Mouse (Mus musculus) A20 (cell line): Measurements from ENCODE around the gene Plekha4.
"Not testable (repeated sequence)": the region's sequence is repeated elsewhere in the genome, so short reads cannot be mapped to it uniquely, and the experiment has no call there.

ENCODE experiments used
- DNase-seq: peaks from one replicate; pipeline ENCODE4 v3.0.0-alpha.2; 2011; ENCODE audit warnings: low read depth, low spot score

The Plekha4 gene

DNA sequence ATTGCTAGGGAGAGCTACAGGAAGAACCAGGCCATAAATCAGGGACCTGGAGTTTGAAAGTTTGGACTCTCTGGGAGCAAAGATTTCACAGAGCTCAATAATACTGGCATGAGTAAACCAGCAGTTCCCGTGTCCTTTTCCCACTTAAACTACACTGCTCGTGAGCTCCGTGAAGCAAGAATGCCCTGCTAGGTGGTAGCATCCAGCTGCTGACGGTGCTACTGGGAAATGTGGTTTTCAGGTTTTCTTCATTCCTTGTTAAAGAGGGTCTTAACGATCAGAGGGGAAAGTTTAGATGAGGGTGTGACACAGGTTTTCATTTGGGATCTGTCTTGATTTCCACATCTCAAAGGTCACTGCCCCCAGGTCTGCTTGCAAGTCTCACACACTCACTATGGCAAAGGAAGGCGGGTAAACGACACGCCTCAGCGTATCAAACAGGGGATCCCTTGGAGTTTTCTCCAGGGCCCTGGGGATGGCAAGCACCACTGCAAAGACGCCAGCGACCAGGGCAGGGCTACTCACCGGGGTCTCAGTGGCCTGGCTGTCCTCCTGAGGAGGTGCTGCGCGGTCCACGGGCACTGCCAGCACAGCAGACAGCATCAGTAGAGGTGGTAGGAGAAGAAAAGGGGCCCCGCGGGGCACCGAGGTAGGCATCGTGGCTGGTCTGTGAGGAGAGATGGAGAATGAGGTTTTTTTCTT is 16.8 kb upstream of the Plekha4 start:
- no peak for DNase-seq

DNA sequence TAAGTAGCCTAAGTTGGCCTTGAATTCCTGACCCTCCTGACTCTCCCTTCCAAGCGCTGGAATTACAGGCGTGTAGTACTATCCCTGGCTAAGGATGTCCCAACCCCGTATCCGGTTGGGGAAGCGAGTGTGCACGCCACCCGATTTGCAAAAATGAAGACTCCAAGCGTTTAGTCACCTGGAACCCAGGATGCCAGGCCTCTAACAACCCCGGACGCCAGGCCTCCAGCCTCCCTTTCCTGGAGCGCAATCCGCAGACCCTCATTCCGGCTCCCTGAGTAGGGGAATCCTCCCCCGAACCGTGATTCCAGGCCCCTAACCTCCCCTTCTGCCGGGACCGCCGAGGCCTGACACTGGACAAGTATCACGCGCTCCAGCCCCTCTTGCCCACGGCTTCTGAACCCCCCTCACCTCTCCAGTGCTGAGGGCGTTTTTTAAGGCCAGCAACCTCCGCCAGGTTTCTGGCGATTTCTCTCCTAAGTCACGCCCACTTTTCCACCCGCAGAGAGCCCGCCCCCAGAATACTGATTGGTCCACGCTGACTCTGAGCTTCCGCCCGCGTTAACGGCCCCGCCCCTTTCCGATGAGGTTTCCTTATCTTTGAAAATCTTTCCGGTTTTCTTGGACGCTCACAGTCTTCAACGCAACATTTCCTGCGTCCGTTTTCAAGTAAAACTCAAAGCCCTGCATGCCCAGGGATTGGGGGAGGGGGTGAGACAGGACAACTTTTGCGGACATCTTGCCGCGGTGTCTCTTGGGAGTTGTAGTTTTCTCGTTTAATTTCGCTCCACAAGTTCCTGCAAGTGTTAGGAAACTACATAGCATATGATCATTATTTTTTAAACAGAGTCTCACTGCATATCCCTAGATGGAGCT is 16.0 kb upstream of the Plekha4 start, which contains the start of gene Nucb1:
Nucb1 (minus strand) TSS at position 495 of the 876 bp plus-strand sequence.
- peak; percentile 92 for DNase-seq

DNA sequence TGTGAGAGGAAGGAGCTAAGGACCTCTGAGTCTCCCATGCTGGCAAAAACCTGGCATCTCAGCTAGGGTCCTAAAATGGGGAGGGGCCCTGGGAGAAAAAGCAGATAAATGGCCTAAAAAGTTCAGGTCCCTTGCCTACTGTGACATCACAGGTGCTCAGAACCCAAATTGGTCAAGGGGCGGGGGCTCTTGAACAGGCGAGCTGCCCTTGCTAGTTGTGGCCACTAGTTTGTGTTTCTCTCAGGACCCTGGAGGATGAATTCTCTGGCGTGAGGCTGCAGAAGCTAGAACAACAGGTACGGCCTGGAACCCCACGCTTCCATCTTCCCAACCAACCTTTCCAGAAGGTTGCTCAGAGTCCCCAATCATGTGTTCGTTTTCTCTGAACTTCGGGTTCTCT is 11.7 kb upstream of the Plekha4 start:
- no peak for DNase-seq

DNA sequence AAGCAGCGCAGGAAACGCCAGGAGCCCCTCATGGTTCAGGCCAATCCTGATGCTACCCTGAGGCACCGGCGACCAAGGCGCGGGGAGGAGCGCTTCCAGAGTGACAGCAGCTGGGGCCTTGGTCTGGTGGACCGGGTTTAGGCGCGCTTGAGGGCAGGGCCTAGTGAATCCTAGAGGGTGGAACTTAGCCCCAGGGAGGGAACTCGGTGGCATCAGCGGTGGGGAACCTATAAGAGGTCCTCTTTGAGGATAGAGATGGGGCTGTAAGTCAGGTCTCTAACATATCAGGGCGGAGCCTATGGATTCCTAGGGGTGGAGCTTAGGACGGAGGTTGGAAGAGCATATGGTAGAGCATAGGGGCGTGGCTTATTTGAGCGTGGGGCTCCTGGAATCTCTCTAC is 10.7 kb upstream of the Plekha4 start:
- DNase-seq: no peak

DNA sequence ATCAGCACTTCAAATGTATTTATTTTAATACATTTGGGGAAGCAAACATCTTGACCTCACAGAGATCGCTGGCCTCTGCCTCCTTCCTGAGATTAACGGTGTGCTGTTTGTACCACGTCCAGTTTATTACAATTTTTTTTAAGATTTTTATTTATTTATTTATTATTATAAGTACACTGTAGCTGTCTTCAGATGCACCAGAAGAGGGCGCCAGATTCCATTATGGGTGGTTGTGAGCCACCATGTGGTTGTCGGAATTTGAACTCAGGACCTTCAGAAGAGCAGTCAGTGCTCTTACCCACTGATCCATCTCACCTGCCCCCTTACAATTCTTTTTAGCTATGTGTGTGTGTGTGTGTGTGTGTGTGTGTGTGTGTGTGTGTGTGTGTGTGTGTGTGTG is 9.3 kb upstream of the Plekha4 start:
- not testable (repeated sequence) for DNase-seq

DNA sequence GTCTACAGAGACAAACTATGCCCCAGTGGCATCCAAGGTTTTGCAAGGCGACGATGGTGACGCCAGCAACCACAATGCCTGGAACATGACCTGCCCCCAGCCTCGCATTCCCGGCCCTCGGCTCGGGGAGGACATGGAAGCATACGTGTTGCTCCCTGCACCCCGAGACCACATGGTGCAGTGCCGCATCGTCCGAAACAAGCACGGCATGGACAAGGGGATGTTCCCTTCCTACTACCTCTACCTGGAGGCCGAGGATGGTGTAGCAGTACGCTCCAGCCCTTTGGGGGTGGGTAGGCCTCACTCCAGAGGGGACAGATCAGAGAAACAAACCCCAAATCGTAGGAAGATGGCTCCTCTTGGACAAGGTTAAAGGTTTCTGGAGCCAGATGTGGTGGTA is 7.5 kb upstream of the Plekha4 start:
- no peak for DNase-seq

DNA sequence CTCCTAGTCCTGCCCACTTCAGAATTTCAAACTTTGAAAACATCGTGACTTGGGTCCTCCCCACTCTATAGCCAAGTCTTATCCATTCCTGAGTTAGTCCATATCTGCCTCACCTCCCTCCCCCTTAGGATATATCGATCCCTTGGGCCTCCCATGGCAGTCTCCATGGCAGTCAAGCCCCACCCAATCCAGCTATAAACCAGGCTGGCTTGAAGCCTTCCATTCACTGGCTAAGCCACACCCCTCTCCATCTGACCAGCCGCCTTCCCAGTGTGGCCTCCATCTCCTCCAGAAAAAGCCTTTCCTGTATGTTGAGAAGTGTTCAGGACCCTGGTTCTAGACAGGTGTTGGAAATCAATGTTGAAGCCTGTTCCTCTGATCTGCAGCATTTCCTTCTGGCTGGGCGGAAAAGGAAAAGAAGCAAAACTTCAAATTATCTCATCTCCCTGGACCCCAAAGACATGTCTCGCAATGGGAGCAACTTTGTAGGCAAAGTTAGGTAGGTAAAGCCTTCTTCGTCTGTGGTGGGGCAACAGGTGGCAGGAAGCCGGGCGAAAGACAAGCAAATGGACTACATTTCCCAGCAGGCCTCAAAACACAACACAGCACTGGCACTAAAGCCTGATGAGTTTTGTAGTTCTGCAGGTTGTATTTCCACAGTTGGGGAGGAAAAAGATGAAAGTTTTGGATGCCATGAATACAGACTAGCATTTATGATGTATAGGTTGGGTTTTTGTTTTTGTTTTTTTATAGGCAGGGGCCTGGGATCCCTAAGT is 6.6 kb upstream of the Plekha4 start:
- peak; percentile 41 for DNase-seq

DNA sequence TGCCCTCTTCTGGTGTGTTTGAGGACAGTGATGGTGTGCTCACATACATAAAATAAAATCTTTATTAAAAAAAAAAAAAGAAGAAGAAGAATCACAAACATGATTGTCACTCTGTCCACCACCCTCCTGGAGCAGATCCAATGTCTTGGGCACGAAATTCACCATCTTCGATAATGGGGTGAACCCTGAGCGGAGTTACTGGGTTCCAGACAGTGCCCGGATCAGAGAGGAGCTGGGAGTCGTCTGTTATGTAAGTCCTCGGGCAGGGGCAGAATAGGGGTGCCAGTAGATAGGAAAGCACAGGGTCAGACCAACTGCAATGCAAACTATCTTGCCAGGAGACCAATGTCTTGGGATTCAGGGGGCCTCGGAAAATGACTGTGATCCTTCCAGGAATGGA is 5.5 kb upstream of the Plekha4 start:
- DNase-seq: no peak

DNA sequence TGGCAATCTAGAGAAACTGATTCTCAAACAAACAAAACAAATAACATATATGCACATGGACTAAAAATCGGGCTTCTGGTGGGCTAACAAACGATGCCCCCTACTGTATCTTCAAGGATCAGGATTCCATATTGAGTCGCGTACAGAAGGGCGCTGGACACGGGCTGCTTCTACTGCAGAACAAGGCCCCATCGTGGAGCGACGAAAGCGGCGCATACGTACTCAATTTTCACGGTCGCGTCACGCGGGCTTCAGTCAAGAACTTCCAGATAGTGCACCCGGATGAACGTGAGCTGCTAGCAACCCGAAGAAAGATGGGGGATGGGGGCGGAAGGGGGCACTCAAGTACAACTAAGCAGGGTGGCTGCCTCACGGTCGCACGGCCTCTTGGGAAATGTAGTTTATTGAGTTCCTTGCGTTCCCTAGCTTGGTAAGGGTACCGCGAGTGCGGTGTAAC is 4.4 kb upstream of the Plekha4 start:
- peak; percentile 97 for DNase-seq

DNA sequence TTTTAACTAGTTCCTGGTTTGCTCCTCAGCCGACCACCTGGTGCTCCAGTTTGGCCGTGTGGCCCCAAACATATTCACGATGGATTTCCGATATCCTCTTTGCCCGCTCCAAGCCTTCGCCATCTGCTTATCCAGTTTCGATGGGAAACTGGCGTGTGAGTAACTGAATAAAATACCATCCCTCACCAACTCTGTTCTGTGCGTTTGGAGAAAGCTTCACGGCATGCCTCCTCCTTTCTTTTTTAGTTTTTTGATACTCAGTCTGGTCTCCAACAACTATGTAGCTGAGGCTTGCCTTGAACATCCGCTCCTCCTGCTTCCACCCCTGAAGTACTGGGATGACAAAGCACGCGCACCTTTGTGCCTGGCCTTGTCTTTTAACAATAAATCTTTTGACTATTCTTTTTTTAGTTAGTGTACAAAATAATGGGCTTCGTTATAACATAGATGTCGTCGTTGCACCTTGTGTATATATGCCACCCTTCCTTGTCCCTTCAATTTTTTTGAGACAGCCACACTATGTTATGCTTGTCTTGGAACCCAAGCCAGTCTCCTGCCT is 3.9 kb upstream of the Plekha4 start:
- DNase-seq: no peak

DNA sequence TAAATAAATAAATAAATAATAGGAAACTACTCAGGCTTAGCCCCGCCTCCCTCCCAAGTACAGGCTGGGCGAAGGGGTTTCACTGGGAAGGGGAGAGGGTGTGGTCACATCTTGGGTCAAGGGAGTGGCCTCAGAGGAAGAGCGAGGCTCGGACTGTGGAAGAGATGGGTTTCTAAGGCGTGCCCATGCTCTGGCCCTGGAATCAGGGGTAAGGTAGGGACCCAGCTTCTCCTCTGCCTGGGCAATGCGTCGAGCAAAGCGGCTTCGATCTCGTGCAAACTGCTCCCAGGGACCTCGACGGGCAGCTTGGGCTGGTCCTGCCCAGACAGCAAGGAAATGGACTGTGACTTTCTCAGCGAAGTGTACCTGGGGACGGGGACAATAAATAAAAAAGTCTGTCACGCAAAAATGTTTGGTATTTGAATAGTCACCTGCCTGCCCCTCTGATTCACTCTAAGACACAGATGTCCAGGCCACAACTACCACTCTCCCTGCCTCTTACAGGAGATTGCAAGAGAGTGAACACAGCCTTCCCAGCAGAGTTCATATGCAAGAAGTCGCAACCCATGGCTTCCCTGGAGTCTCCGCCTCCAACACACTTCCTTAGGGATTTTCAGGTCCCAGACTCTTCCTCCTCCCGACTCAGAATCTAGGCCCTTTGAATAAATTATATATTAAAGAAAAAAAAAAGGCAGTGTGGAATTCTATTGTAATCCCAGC is 3.0 kb upstream of the Plekha4 start:
- no peak for DNase-seq

DNA sequence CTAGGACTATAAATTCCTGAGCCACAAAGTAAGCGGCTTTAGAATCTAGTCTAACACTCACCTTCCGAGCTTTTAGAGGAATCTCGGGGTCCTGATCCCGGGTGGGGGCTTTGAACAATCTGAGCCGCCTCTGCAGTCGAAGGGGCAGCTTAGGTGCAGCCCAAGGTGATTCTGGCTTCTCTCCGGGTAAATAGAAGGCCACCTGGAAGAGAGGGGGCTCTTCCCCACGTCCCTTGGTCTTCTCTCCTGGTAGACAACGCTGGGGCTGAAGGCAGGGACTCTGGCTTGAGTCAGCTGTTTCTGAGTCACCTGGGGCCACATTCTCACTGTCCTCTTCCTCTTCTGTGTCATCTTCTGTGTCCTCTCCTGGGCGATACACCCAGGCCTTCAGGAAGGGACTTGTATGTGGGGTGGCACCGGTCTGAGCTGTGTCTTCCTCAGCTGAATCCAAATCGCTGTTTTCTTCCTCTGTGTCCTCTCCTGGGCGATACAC is 2.4 kb upstream of the Plekha4 start:
- no peak for DNase-seq

DNA sequence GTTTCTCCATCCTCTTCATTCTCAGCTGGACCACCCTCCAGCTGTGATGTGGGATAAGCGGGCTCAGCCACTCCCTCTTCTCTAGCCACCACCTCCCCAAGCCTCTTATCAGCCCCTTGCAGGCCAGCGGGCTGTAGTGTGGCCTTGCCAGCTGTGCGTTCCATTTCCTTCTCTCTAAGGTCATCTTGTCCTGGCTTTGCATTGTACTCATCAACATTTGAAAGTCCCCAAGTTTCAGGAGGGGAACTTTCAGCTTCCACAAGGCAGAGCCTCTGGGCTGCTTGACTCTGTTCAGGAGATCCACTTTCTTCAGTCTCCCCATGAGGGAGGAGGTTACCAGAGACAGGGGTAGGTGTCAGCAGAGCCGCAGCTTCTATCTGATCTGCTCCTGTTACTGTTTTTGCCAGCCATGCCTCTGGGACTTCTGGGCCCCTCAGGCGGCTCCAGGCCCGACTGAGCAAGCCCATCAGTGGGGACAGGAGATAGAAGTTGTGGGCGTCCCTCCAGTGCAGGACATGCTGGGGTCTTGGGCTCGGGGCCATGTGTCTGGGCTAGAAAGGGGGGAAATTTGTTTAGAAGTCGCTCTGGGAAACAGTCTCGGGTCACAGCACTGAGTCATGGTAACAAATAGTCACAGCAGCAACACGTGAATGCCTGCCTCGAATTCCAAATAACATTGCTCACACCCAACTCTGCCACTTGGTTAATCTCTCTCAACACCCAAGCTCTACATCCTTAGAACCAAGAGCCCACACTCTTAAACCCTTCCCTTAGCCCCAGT is 1.1 kb upstream of the Plekha4 start:
- DNase-seq: peak; percentile 35

DNA sequence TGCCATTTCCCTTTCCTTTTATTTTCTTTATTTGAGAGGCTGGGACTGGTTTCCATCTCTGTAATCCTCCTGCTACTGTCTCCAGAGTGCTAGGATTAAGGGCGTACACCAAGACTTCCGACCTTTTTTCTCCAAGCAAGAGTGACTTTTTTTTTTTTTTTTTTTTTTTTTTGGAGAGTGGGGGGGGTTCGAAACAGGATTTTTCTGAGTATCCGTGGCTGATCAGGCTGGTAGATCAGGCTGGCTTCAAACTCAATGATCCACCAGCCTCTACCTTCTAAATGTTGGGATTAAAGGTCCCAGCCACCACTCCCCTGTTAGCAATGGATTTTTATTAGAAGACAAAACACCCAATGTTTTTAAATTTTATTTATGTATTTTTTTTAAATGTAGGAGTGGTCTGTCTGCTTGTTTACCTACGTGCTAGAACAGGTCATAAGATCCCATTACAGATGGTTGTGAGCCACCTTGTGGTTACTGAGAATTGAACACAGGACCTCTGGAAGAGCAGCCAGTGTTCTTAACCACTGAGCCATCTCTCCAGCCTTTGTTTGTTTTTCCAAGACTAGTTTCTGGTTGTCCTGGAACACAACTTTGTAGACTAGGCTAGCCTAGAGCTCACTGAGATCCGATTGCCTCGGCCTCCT is 467 bp downstream of the Plekha4 start:
- DNase-seq: peak; percentile 81

DNA sequence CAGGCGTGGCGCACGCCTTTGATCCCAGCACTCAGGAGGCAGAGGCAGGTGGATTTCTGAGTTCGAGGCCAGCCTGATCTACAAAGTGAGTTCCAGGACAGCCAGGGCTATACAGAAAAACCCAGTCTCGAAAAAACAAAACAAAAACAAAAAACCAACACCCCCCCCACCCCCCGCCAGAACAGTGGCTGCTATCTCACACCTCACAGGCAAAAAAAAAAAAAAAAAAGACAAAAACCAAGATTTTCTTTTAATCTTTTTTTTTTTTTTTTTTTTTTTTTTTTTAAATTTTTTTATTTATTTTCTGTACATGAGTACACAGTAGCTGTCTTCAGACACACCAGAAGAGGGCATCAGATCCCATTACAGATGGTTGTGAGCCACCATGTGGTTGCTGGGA is 1.0 kb downstream of the Plekha4 start:
- DNase-seq: not testable (repeated sequence)

DNA sequence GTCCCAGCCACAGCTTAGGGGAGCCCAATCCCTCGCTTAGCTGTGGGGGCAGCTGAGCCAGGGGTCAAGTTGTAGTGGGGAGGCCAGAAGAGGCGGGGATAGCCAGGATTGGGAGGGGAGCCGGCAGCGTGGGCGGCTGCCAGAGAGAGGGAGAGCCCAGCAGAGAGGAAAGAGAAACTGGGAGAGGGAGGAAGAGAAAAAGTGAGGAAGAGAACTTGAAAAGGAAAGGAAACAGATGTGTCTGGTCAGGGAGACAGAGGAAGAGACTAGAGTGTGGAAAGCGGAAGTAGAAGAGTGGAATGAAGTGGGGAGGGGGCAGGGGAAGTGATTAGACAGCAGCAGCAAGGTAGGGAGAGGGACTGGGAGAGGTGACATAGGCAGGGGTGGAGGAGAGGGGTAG is 3.3 kb downstream of the Plekha4 start:
- no peak for DNase-seq

DNA sequence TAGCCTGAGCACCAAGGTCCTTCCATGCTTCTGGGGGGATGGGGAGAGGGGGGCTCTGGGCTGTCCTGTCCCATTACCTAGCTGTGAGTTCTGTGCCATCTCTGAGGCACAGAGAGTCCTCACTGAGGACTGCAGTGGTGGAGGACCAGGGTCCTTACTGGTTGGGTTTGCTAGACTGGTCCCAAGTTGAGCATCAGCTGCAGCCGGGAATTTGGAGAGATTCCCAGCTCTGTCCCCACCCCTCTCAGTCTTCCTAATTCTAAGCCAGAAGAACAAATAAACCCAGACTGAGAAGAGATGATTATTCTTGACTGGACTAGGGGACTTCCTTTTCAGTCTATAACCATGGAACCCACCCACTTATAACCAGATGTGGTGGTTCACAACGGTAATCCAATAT is 4.5 kb downstream of the Plekha4 start:
- no peak for DNase-seq

DNA sequence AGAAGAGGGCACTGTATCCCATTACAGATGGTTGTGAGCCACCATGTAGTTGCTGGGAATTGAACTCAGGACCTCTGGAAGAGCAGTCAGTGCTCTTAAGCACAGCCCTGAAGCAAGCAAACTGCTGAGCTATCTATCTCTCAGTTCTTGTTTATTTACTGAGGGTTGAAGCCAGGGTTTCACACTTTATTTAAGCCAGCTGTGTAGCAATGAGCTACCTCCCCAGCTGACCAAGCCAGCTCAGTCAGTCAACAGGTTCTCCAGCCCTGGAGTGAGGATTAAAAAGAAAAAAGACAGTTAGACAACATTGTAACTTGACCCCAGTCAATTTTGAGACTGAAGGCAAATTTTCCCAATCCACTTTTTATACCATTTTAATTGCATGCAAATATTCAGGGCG is 9.5 kb downstream of the Plekha4 start:
- DNase-seq: no peak

DNA sequence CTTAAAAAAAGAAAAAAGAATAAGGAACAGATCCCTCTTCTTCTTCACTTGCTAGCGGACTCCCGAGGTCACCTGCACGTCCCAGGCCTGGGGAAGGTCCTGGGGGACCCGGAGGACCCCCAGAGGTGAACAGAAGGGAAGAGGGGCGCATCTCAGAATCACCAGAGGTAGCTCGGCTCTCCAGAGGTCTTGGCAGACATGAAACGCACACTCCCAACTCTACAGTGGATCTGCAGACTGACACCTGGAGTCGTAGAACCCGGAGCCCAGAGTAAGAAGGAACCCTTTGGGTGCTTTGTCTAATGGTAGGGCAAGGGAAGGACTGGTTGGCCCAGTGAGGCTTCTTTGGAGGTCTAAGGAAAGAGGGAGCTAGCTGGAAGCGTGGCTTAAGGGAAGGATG is 11.5 kb downstream of the Plekha4 start:
- DNase-seq: no peak
